Mouse (Mus musculus) spleen, postnatal 36 days (tissue): ENCODE results near the gene Irf5.

Source experiments
- DNase-seq, 2 experiments: peaks; one replicate each; pipeline ENCODE4 v3.0.0; 2022; ENCODE audit warnings: low spot score in 2 of 2, mixed read lengths in 1 of 2

The Irf5 gene

DNA sequence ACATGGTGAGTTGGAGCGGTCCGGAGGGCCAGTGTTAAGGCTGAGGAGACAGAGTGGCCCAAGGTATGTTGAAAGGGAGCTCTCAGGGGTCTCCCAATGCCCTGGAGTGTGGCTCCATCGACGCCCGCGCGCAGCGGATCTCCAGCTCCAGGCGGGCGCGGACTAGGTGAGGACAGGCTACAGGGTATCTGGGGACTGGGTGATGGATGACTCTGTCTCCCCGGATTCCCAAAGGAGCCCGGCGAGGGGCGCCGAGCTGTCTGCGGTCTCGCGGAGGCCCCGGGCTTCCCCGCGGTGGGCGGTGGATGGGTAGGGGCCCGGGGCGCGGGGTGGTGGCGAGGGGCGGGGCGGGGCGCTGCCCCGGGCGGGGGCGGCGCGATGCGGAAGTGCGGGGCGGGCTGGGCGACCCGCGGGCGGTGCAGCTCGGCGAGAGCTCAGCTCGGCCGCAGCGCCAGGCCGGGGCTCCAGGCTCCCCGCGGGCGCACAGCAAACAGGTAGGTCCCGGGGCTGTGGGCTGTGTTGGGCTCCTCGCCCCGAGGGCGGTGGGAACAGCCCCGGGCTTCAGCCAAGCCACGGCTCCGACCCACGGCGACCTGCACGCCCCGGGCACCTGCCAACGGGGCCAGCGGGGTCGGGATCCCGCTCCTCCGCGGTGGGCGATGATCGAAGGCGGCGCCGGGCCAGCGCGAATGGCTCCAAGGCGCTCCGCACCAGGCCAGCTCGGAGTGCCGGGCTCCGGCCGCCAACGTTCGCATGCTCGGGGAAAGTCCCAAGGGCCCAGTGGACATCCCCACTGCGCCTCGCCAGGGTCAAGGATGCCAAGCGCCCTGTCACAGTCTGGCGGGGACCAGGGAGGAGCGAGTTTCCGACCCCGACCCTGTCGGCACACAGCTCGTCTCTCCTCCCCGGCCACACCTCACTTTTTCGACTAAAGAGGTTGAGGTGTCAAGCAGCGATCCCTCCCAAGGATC, at the start of gene Irf5:
TSS of gene Irf5 (plus strand) at position 345 of the 971 bp plus-strand sequence.
- peak; percentile 67 to 72 for DNase-seq

DNA sequence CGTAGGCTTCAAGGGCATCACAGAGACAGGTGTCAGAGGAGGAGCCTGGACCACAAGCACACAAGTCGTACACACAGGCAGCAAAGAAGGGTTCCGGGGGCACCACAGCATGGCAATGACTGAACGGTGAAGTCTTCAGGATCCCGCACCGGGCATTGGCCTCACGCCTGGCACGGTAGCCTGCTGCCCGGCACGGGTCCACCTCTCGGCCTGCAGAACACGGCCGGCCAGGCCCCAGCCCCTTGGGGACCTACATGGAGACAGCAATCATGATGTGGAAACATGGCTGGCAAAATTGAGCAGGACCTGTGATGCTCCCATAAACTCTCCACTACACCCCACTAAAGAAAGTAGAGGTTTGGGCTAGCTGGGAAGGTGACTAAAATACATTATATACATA, 43.7 kb upstream of the Irf5 start:
- DNase-seq: no peak

DNA sequence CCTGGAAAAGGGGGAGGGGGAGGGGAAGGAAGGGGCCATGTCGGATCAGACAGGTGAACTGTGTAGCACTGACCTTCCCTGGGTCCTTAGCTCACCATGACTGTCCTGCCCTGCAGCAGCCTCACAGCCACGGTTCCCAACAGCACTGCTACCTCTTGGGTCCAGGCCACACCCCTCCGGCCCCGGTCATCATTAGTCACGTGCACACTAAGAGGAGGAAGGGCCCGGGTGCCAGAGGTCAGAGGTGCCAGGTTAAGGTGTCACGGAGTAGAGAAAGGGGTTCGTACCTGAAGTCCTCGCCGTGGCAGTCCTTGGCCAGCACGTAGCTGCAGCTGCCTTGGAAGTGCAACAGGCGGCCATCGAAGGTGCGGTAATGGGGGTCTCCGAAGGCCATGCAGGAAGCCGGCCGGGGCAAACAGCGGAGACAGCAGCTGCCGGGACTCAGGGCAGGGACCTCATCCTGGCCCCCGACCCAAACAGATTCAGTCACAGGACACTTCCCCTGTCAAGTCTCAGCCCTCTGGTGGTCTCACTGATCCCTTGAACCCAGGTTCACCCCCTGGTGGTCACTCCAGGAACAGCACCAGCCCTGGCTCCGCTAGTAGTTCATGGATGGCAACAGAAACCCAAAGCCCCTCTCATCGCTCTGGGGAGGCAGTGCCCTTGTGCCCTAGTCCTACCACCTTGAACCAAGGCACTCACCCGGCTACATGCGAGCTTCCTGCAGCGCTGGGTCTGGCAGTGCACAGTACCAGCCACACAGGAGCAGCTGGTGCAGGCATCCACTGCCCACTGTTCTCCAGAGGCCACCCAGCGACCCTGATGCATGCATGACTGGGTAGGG, 41.5 kb upstream of the Irf5 start:
- DNase-seq: peak; percentile 37 to 43

DNA sequence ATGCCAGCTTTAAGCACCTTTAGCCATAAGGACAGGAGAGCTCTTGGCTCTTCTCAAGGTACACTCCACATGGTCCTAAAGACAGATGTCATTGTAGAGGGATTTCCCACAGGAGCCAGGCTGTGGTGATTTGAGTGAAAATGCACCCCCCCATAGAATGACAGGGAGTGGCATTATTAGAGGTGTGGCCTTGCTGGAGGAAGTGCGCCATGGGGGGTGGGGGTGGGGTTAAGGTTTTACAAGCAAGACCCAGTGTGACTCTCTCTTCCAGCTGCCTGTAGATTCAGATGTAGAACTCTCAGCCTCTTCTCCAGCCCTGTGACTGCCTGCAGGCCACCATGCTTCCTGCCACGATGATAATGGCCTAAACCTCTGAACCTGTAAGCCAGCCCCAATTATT, 40.5 kb upstream of the Irf5 start:
- no peak for DNase-seq

DNA sequence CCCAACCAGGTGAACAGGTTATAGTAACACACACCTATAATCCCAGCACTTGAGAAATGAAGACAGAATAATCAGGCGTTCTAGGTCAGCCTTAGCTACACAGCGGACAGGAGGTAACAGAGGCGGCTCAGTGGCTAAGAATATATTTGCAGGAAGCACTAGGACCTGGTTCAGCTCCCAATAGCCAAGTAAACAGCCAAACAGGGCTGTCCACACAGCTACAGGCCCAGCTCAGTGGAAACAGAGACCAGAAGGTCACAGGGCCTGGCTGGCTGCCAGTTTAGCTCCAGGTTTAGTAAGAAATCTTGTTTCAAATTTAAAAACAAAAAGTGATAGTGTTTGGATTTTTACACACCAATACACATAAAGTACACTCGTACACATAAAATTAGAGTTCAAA, 32.3 kb upstream of the Irf5 start:
- no peak for DNase-seq

DNA sequence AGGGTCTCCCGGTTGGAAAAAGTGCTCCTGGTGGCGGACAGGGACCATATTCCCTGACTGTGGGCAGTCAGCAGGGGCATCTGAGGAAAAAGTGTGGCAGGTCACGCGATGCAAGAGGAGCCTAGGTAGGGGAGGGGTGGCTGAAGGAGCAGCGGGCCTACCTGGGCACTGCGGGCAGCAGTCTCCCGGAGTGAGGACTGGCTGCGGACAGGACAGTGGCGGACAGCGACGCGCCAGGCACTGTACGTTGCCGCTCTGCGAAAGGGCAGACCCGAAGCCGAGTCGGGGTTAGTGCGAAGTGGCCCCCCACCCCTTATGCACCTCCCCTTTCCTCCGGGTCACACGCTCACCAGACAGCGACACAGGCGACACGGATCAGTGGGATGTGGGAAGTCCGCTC, 30.2 kb upstream of the Irf5 start:
- no peak for DNase-seq

DNA sequence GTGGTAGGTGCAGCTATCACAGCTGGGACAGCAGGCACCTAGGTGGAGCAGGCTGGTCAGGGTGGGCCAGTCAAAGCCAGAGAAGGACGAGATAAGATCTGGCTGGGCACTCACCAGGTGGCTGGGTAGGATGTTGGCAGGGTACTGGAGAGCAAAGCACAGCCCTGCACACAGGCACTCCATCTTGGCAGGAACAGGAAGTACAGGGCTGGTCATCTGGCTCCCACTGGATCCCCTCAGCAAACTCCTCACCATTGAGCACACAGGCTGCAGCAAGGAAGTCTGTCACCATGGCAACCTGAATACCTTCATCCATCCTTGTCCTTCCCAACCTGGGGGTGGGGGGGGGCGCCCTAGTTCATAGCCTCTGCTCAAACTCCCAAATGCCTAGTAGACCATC, 28.6 kb upstream of the Irf5 start:
- DNase-seq: no peak

DNA sequence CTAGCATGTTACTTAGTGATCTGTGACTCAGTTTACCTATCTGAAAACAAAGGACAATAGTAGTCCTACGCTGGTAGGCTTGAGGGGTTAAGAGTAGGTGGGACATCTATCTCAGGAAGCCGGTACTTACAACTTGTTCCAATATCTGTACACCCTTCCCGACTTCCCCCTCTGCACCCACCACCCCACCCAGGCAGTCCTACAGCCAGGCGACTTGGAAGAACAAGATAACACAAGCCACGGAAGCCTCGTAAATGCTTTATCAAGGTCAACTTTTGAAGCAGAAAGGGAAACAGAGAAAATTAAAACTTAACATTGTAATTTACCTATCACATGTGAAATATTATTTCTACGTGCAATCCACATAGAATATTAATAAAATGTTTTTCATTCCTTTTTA, 26.2 kb upstream of the Irf5 start:
- no peak for DNase-seq

DNA sequence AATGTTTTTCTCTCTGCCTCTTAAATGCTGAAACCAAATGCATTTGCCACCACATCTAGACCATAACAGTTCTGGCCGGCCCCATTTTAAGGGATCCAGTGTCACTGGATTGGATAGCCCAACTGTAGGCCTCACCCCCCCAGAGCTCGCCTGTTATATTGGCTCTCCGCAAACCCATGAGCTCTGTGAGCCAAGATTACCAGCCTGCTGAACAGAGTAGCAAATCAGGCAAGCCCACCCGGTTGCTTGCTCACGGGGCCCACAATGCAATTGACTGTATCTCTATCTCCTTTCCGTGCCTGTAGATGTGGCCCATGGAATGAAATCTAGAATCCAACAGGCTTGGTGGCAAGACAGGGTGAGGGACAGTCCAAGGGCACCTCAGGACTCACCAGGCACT, 25.6 kb upstream of the Irf5 start:
- no peak for DNase-seq

DNA sequence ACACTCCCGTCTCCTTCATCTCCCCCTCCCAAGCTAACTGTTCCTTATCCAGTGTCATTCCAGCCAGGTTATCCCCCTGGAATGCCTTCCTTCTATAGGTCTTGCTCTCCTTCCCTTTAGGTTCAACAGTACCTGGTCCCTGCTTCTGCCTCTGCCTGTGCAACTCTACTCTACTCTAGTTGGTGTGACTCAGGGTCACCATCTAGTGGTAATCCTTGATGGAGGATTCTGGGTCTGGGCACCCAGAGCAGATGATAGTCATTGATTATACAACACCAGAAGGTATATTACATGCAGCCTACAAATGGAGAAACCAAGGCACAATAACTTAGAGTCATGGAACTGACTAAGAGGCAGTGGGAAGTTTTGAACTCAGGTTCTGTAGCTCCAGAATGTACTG, 24.8 kb upstream of the Irf5 start:
- DNase-seq: no peak

DNA sequence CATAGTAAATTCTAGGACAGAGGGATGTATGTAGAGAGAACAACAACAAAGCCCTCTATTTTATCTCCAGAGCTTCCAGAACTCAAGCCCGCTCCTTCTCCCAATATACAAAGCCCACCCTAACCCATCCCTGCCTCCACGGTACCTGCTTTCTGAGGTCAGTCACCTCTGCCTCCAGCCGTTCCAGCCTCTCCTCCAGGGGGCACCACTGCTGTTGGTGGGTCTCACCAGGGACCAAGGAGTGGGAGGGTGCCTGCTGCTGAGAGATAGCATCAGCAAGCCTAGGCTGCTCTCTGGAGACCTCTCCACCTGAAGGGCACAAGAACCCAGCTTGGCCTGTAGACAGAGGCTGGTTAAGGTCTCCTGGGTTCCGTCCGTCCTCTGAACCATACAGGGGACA, 20.9 kb upstream of the Irf5 start:
- no peak for DNase-seq

DNA sequence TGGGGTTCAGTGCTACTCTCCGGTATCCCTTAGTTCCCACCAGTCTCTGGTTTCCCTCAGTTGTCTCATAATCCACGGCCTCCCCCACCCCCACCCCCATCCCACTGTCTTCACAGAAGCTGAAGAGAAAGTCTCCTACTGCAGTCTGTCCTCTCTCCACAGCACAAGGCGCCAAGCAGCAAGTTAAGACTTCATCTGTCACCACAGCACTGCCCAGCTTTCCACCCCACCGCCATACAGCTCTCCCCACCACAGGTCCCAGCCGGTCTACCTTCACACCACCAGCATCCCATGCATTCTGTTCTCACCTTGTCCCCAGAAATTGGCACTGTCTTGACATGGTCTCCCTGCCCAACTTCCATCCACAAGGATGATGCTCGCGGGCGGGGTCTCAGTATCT, 19.6 kb upstream of the Irf5 start:
- no peak for DNase-seq

DNA sequence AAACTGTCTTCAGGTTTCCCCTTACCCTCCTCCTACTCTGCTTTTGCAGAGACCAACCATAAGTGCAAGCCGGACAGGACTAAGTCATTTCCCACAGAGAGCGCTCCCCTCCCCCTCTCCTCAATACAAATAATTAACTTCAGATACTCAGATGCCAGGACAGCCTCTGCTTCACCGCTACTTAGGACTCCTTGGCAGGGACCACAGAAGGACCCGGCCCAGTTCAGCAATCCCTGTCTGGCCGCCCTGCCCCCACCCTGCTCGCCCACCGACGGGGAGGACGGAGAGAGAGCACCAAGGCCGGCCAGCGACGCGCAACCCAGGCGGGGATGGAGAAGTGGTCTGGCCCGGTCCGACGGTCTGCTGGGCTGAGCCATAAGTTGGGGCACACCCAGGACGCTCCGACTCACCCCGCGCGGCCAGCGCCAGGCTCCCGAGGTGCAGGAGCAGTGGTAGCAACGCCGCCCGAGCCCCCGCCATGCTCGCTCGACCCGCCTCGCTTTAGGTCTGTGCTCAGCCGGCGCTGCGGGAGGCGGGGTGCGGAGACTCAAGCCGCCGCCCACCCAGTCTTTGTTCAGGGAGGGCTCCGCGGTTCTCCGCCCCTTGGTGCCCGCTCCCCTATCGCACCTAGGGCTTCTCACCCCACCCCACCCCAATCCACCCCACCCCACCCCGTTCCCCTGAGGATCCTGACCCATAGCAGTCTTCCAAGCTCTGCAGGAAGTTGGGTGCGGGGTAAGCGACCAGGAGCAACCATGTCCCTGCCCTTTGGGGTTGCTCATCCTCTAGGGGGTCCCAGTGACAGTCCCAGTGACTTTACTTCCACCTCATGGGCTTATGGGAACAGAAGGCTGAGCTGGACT, 18.7 kb upstream of the Irf5 start, which contains the start of gene Kcp:
TSS of gene Kcp (minus strand) at position 506 of the 863 bp plus-strand sequence.
- DNase-seq: no peak

DNA sequence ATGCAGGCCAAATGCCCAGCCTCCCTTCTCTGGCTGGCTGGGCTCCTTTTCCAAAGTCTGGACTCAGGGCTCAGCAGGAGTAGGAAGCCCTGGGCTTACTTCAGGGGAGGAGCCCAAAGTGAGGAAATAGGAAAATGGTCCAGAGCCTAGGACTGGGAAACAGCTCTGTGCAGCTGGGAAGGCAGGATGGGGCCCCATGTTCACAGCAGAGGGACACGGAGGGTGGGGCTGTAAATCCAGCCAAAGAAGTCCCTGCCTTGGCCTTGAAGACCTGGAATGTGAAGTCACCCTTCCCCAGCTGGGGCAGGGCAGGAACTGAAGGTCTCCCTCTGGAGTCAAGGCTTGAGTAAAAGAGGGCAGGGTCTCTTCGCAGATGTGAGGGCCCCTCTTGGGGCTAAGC, 17.3 kb upstream of the Irf5 start:
- no peak for DNase-seq

DNA sequence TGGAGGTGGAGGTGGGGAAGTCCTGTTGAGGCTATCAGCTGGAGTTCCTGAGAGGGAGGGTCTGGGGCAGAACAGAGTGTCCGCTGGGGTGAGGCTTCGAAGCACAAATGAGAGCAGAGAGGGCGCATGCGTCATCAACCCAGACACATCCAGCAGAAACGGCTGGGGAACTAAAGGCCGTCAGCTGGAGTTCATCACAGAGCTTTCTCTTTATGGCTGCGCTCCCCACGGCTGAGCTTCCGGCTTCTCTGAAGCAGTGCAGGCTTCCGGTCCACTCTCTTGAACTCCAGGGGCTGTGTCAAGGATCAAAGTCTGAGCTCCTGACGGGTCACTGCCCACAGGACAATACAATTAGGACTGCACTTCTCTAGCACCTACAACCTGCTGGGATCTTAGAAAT, 13.1 kb upstream of the Irf5 start:
- DNase-seq: peak in 1 of 2 experiments; percentile 44

DNA sequence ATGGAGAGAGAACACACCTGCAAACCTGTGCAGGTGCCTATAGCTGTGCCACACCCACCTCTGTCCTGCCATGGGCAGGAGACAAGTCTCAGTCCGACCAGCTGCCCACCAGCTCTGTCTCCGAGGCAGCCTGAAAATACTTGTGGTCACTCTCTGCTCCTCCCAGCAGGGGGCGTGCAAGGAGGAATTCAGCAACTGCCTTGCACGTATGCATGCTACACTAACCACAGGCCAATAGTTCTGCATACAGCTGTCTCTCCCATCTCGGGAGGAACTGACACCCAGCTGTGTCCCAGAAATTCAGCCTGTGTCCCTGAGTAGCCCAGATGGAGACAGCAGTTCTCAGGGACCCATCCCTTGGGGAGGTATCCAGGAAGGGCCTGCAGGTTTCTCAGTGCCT, 9.3 kb upstream of the Irf5 start:
- DNase-seq: peak; percentile 80 to 86

DNA sequence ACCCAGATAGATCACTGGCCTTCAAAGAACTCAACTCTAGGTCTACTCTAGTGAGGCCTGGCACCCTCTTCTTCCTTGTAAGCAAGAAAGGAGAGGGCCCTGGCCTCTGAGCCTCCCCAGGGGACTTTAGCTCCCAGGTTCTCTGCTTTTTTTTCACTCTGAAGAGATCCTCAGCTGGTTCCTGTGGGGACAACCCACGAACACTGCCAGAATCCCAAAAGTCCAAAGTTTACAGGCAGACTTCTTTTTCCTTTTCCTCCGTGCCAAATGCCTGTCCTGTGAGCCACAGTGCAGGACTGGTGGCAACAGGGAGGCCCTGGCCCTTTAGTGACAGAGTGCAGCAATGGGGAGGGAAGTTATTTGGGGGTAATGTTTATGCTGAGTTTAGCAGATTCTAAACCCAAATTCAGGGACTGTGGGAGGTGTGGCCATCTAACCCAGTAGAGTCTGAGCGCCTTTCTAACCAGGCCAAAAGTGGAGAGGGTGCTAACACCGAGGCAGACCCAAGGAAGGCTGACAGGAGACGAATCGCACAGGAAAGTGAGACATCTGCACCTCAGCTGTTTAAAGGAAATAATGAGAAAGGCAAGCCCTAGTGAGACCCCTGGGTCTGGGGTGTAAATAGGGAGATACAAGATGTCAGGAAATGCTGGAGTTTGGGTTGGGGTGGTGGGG, 3.7 kb upstream of the Irf5 start:
- DNase-seq: no peak

DNA sequence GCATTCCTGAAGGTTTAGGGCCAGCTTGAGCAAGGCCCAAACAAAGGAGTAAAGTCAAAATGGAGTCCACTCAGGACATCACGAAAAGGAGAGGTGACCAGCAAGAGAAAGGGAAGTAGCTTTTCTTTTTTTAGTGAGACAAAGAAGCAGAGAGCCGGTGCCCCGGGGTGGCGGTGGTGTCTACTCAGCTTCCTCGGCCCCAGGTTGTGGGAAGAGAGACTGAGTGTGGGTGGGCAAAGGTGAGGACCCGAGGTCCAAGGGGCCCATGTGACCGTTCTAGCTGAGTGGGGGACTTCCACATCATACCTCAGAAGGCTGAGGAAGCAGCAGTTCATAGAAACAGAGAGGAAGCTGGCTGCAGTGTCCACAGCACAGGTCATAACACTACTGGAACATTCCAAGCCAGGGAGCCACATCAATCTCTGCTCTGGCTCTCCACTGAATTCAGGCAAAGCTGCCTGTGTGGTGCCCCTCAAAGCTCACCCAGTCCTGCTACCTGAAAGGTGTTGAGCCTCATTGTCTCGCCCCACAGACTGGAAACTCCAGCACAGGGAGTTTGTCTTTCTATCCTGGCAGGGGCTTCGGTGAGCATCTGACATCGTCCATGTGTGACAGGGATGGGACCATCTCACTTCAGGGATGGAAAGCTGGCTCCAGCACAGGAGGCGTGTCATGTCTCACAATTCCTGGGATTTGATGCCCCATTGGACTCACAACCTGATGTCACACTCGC, 3.0 kb upstream of the Irf5 start:
- DNase-seq: peak; percentile 70

DNA sequence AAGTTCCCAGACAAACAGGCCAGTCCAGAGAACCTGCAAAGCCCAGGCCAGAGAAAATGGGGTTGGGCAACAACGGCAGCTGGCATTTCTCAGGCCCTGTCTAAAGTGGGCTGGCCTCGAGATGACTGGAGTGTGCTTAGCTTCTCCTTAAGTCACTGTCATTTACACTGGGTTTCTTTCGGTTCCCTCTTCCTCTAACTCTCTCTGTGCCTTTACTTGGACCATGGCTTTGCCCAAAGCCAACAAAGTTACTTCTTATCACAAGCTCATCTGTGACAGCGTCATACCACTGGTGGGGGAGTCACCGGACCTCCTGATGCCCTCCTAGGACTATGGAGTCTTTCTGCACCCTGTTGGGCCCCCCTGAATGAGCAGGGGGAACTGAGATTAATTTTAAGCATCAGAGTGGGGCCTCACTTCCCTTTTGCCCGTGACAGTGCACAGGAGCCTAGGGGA, 2.4 kb upstream of the Irf5 start:
- DNase-seq: peak; percentile 66 to 71

DNA sequence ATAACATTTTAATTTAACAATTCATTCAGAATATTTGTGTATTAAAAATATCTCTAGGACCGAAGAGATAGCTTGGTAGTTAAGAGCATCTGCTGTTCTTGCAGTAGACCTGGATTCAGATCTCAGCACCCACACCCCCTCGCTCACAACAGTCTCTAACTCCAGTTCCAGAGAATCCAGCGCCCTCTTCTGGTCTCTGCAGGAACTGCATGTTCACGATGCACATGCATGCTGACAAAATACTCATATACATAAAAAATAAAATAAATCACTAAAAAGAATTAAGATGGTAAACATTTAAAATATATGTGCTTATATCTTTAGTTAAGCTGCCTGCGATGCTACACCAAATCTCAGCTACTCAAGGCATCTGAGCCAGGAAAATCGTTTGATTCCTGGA, 1.2 kb upstream of the Irf5 start:
- no peak for DNase-seq
